Mouse (Mus musculus): ENCODE data around the gene Clec11a. TPM values are rescaled to one million over a fixed set of nuclear protein-coding genes. Genes with fewer than 3 reads are reported as not detected.

Gene Clec11a
- total and polyA plus RNA-seq, 3 experiments: 0.33 to 0.39 TPM; not detected in 1

DNA sequence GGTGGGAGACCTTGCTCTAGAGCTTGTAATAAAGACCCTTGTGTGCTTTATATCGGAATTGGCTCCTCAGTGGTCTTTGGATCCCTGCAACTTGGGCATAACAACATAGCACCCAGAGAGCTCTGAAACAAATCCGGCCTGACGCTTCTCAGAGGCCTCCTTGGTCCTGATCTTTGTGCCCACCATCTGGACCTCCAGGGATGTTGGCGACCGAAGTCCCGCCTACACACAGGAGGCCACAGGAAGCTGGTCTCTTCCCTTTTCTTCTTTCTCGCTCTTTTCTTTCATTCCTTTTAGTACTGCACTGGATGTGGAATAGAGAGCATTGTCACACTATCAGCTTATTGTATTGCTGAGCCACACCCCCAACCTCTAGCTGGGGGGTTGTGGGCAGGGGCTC, 33.3 kb downstream of the Clec11a start:
- no peaks in the 10 kb centered on the region for H3K27me3 ChIP-seq (ENCODE audit: control insufficient read depth in 1 of 2, insufficient read depth in 2 of 2, low read length in 2 of 2)
- no peak overlapping the region for H3K9ac ChIP-seq (ENCODE audit: control insufficient read depth, low read depth, low read length, poor library complexity, severe bottlenecking)
- DNase-seq (ENCODE audit: low read depth, low spot score): no peak
- H3K79me2 ChIP-seq (ENCODE audit: control insufficient read depth, insufficient read depth, low read length, poor library complexity): no peaks in the 10 kb centered on the region
- H3K4me1 ChIP-seq (ENCODE audit: control insufficient read depth in 1 of 2, insufficient read depth in 2 of 2, low read length in 2 of 2): no peaks in the 10 kb centered on the region
- H3K36me3 ChIP-seq (ENCODE audit: control insufficient read depth in 1 of 2, insufficient read depth in 2 of 2, low read length in 2 of 2): no peaks in the 10 kb centered on the region
- H3K4me3 ChIP-seq (ENCODE audit: control insufficient read depth in 1 of 2, insufficient read depth in 1 of 2, low read depth in 2 of 2, low read length in 2 of 2): no peak overlapping the region
- H3K9me3 ChIP-seq (replicated peaks; ENCODE audit: insufficient read depth, low read length): no peaks in the 10 kb centered on the region
- TF ChIP-seq UBTF (IDR thresholded peaks at IDR 0.05; ENCODE audit: borderline replicate concordance, insufficient read depth, low read depth, low read length) (no peak), ZC3H11A (IDR thresholded peaks at IDR 0.05; ENCODE audit: low read depth, low read length) (no peak), TAL1 (IDR thresholded peaks at IDR 0.05; ENCODE audit: low read length) (no peak), RCOR1 (IDR thresholded peaks at IDR 0.05; ENCODE audit: low read depth, low read length) (no peak), CHD2 (IDR thresholded peaks at IDR 0.05; ENCODE audit: low read length) (no peak), SIN3A (IDR thresholded peaks at IDR 0.05; ENCODE audit: low read length) (no peak), RAD21 (IDR thresholded peaks at IDR 0.05; ENCODE audit: low read depth, low read length) (no peak), ETS1 (IDR thresholded peaks at IDR 0.05; ENCODE audit: low read depth, low read length) (no peak), ZNF384 (IDR thresholded peaks at IDR 0.05; ENCODE audit: low read depth, low read length) (no peak), MYC (IDR thresholded peaks at IDR 0.05; ENCODE audit: low read depth, low read length) (no peak), MAFK (IDR thresholded peaks at IDR 0.05; ENCODE audit: borderline replicate concordance, low read depth, low read length) (no peak), MYB (IDR thresholded peaks at IDR 0.05; ENCODE audit: low read depth, low read length) (no peak), USF1 (IDR thresholded peaks at IDR 0.05; ENCODE audit: low read depth, low read length) (no peak), ZMIZ1 (IDR thresholded peaks at IDR 0.05; ENCODE audit: low read depth, low read length) (no peak), USF2 (IDR thresholded peaks at IDR 0.05; ENCODE audit: borderline replicate concordance in 1 of 2, insufficient read depth in 1 of 2, low read depth in 1 of 2, low read length in 2 of 2) (no peak), MXI1 (IDR thresholded peaks at IDR 0.05; ENCODE audit: low read depth, low read length) (no peak), MAZ (IDR thresholded peaks at IDR 0.05; ENCODE audit: low read depth, low read length) (no peak), POLR2AphosphoS5 (IDR thresholded peaks at IDR 0.05; ENCODE audit: borderline replicate concordance, low read depth, low read length) (no peak)
- H3K27ac ChIP-seq (ENCODE audit: control insufficient read depth, low read depth, low read length): no peak overlapping the region

GRCm38 (mm10) chr7:44272546-44272945, 34.2 kb downstream of the Clec11a start:
- no peak overlapping the region for H3K4me3 ChIP-seq (ENCODE audit: control insufficient read depth in 1 of 2, insufficient read depth in 1 of 2, low read depth in 2 of 2, low read length in 2 of 2)
- TF ChIP-seq ZNF384 (IDR thresholded peaks at IDR 0.05; ENCODE audit: low read depth, low read length) (no peak), ETS1 (IDR thresholded peaks at IDR 0.05; ENCODE audit: low read depth, low read length) (no peak), POLR2AphosphoS2 (IDR thresholded peaks at IDR 0.05; ENCODE audit: low read length) (no peak), TBP (IDR thresholded peaks at IDR 0.05; ENCODE audit: low read depth, low read length) (no peak), CHD2 (IDR thresholded peaks at IDR 0.05; ENCODE audit: low read length) (no peak), KAT2A (conservative IDR thresholded peaks at IDR 0.05; ENCODE audit: low read depth, low read length) (no peak), POLR2A (IDR thresholded peaks at IDR 0.05; ENCODE audit: control insufficient read depth in 1 of 2, insufficient read depth in 1 of 2, low read depth in 1 of 2, low read length in 2 of 2, poor library complexity in 1 of 2) (no peak), USF1 (IDR thresholded peaks at IDR 0.05; ENCODE audit: low read depth, low read length) (no peak), CHD1 (IDR thresholded peaks at IDR 0.05; ENCODE audit: low read depth, low read length) (no peak), SIN3A (IDR thresholded peaks at IDR 0.05; ENCODE audit: low read length) (no peak), GABPA (IDR thresholded peaks at IDR 0.05; ENCODE audit: low read depth, low read length) (no peak), BHLHE40 (IDR thresholded peaks at IDR 0.05; ENCODE audit: borderline replicate concordance, low read depth, low read length) (no peak), RCOR1 (IDR thresholded peaks at IDR 0.05; ENCODE audit: low read depth, low read length) (no peak), MAFK (IDR thresholded peaks at IDR 0.05; ENCODE audit: borderline replicate concordance, low read depth, low read length) (no peak), ZKSCAN1 (IDR thresholded peaks at IDR 0.05; ENCODE audit: low read depth, low read length) (no peak)
- H3K4me1 ChIP-seq (ENCODE audit: control insufficient read depth in 1 of 2, insufficient read depth in 2 of 2, low read length in 2 of 2): no peaks in the 10 kb centered on the region
- no peak for DNase-seq (ENCODE audit: low read depth, low spot score)
- no peaks in the 10 kb centered on the region for H3K36me3 ChIP-seq (ENCODE audit: control insufficient read depth in 1 of 2, insufficient read depth in 2 of 2, low read length in 2 of 2)
- H3K9me3 ChIP-seq (replicated peaks; ENCODE audit: insufficient read depth, low read length): no peaks in the 10 kb centered on the region
- H3K27ac ChIP-seq (ENCODE audit: control insufficient read depth, low read depth, low read length): no peak overlapping the region
- H3K9ac ChIP-seq (ENCODE audit: control insufficient read depth, low read depth, low read length, poor library complexity, severe bottlenecking): no peak overlapping the region
- H3K79me2 ChIP-seq (ENCODE audit: control insufficient read depth, insufficient read depth, low read length, poor library complexity): no peaks in the 10 kb centered on the region
- H3K27me3 ChIP-seq (ENCODE audit: control insufficient read depth in 1 of 2, insufficient read depth in 2 of 2, low read length in 2 of 2): no peaks in the 10 kb centered on the region

Measured in MEL (cell line).